Mouse (Mus musculus): ENCODE measurements at regions not wholly inside any gene's neighbourhood (a gene's known extent, or its start where the extent isn't known, plus 50 kb on each side); places are given as distances from the start of the nearest gene placed in this dataset.

DNA sequence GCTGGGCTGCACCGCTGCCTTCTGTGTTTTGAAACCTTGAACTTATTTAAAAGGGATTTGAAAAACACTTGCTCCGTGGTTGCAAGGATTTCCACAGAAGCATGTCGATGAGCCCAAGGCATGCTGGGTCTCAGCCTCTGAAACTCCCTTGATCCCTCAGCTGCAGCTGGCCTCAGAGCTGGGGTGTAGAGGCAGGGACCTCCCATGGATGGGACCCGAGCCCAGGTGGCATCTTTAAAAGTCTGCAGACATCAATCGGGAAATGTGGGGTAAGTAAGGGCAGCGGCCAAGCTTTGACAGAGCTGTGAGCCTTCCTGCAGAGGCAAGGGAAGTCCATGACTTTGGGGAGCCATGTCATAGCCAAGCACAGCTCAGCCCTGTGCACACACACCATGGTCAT, 207.1 kb downstream of the Cdc5l start:
- TF ChIP-seq CTCF (conservative IDR thresholded peaks at IDR 0.05; ENCODE audit: low read length): no peak
- no peak for TF ChIP-seq NANOG (IDR thresholded peaks at IDR 0.05; ENCODE audit: borderline replicate concordance, low read length)
- no peak for TF ChIP-seq POU5F1 (IDR thresholded peaks at IDR 0.05; ENCODE audit: borderline replicate concordance, low read length)
